Mouse (Mus musculus): Measurements from ENCODE around the gene Fbxo6. TPM values are rescaled to one million over a fixed set of nuclear protein-coding genes. Genes with fewer than 3 reads are reported as not detected.

The Fbxo6 gene
- total RNA-seq, 2 experiments from 2014 or later: 2.8 to 3.3 TPM

GRCm38 (mm10) chr4:148098666-148099065 lies 53.3 kb downstream of the Fbxo6 start:
- no peak for ATAC-seq (replicated peaks; ENCODE audit: low FRiP score, poor library complexity, severe bottlenecking)

DNA sequence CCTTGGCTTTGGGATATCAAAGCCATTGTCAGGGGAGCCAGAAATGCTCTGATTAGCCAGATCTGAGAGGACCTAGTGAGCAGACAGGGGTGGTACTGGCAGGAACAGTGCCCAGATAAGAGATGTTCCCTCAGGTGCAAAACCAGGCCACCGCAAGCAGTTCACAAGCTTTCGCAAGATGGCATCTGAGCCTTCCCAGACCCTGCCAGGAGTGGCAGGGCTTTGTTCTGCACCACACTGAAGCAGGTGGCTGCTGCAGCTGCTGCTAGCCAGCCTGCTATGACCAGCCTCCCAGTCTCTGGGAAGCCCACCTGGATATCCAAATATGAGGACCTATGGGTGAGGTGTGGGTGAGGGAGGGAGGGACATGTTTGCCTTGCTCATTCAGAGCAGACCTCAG lies 54.0 kb downstream of the Fbxo6 start:
- no peak for ATAC-seq (replicated peaks; ENCODE audit: low FRiP score, poor library complexity, severe bottlenecking)

Other genes with a start within 250 kb of the Fbxo6 start
- 5.2 and 5.6 TPM in 2 replicates for gene Mfn2, start 247.4 kb downstream of the Fbxo6 start, total RNA-seq (2015; ENCODE audit: low replicate concordance)
- 6.1 and 6.6 TPM in 2 replicates for gene Mfn2, start 247.4 kb downstream of the Fbxo6 start, total RNA-seq (2017; ENCODE audit: low replicate concordance)
- 1.5 and 2.1 TPM in 2 replicates for gene Plod1, start 215.4 kb downstream of the Fbxo6 start, total RNA-seq (2015; ENCODE audit: low replicate concordance)
- 2.4 and 2.6 TPM in 2 replicates for gene Plod1, start 215.4 kb downstream of the Fbxo6 start, total RNA-seq (2017; ENCODE audit: low replicate concordance)
- 12.1 and 14.4 TPM in 2 replicates for gene 2510039O18Rik, start 211.2 kb downstream of the Fbxo6 start, total RNA-seq (2015; ENCODE audit: low replicate concordance)
- gene 2510039O18Rik, start 211.2 kb downstream of the Fbxo6 start, total RNA-seq (2017; ENCODE audit: low replicate concordance): 9.6 and 11.1 TPM in 2 replicates
- not detected in 2 replicates for gene Nppb, start 166.4 kb downstream of the Fbxo6 start, total RNA-seq (2015; ENCODE audit: low replicate concordance)
- gene Nppb, start 166.4 kb downstream of the Fbxo6 start, total RNA-seq (2017; ENCODE audit: low replicate concordance): not detected in 2 replicates
- not detected in 2 replicates for gene Nppa, start 151.4 kb downstream of the Fbxo6 start, total RNA-seq (2015; ENCODE audit: low replicate concordance)
- not detected in 2 replicates for gene Nppa, start 151.4 kb downstream of the Fbxo6 start, total RNA-seq (2017; ENCODE audit: low replicate concordance)
- gene Clcn6, start 113.3 kb downstream of the Fbxo6 start, total RNA-seq (2015; ENCODE audit: low replicate concordance): 0.63 and 2.1 TPM in 2 replicates
- gene Clcn6, start 113.3 kb downstream of the Fbxo6 start, total RNA-seq (2017; ENCODE audit: low replicate concordance): 2.0 and 3.1 TPM in 2 replicates
- 1.0 and 5.4 TPM in 2 replicates for gene Mthfr, start 113.1 kb downstream of the Fbxo6 start, total RNA-seq (2015; ENCODE audit: low replicate concordance)
- 4.9 and 7.7 TPM in 2 replicates for gene Mthfr, start 113.1 kb downstream of the Fbxo6 start, total RNA-seq (2017; ENCODE audit: low replicate concordance)
- 4.6 and 7.3 TPM in 2 replicates for gene Agtrap, start 64.1 kb downstream of the Fbxo6 start, total RNA-seq (2015; ENCODE audit: low replicate concordance)
- gene Agtrap, start 64.1 kb downstream of the Fbxo6 start, total RNA-seq (2017; ENCODE audit: low replicate concordance): 7.4 and 9.2 TPM in 2 replicates
- 7.3 and 8.6 TPM in 2 replicates for gene Mad2l2, start 21.8 kb downstream of the Fbxo6 start, total RNA-seq (2015; ENCODE audit: low replicate concordance)
- gene Mad2l2, start 21.8 kb downstream of the Fbxo6 start, total RNA-seq (2017; ENCODE audit: low replicate concordance): 3.4 and 7.1 TPM in 2 replicates
- 0.42 TPM in 1 of 2 replicates, not detected in the other for gene Draxin, start 21.4 kb downstream of the Fbxo6 start, total RNA-seq (2015; ENCODE audit: low replicate concordance)
- gene Draxin, start 21.4 kb downstream of the Fbxo6 start, total RNA-seq (2017; ENCODE audit: low replicate concordance): 0.84 TPM in 1 of 2 replicates, not detected in the other
- gene Fbxo44, start 8.3 kb upstream of the Fbxo6 start, total RNA-seq (2015; ENCODE audit: low replicate concordance): not detected in 2 replicates
- 0.43 TPM in 1 of 2 replicates, not detected in the other for gene Fbxo44, start 8.3 kb upstream of the Fbxo6 start, total RNA-seq (2017; ENCODE audit: low replicate concordance)
- gene Fbxo2, start 8.5 kb upstream of the Fbxo6 start, total RNA-seq (2015; ENCODE audit: low replicate concordance): not detected in 2 replicates
- not detected in 2 replicates for gene Fbxo2, start 8.5 kb upstream of the Fbxo6 start, total RNA-seq (2017; ENCODE audit: low replicate concordance)
- not detected in 2 replicates for gene Disp3, start 135.8 kb upstream of the Fbxo6 start, total RNA-seq (2015; ENCODE audit: low replicate concordance)
- not detected in 2 replicates for gene Disp3, start 135.8 kb upstream of the Fbxo6 start, total RNA-seq (2017; ENCODE audit: low replicate concordance)